ENCODE assay signal across 8 mouse cellular contexts in genomic region chr9:66123648-66124047, GRCm38 (mm10). TPM values are rescaled to one million over a fixed set of nuclear protein-coding genes. Genes with fewer than 3 reads are reported as not detected.
DNase-seq lines count a peak whose midpoint lies in the region; ATAC-seq lines count a peak whose summit lies in the region.

No protein-coding gene starts in this region.

- H3K4me3 ChIP-seq in liver, embryonic 11.5 days (ENCODE audit: low read depth, low read length), result peak overlapping the region; percentile 89
- H3K4me3 ChIP-seq in embryonic facial prominence, embryonic 11.5 days (ENCODE audit: low read depth, low read length), result peak overlapping the region; percentile 49
- peak overlapping the region; percentile 68 for H3K4me3 ChIP-seq in hindbrain, embryonic 16.5 days (ENCODE audit: low read length)
- peak overlapping the region; percentile 84 for H3K4me3 ChIP-seq in midbrain, embryonic 16.5 days (ENCODE audit: low read depth, low read length)

- no peaks in the 10 kb centered on the region for H3K9me3 ChIP-seq in liver, embryonic 11.5 days (ENCODE audit: control insufficient read depth, low read length)
- no peaks in the 10 kb centered on the region for H3K9me3 ChIP-seq in embryonic facial prominence, embryonic 11.5 days (replicated peaks; ENCODE audit: control insufficient read depth, low read length)
- H3K9me3 ChIP-seq in hindbrain, embryonic 16.5 days (ENCODE audit: control insufficient read depth, low read length), result no peaks in the 10 kb centered on the region
- H3K9me3 ChIP-seq in midbrain, embryonic 16.5 days (replicated peaks; ENCODE audit: control insufficient read depth, low read length, poor library complexity, severe bottlenecking), result no peaks in the 10 kb centered on the region

- H3K27ac ChIP-seq in liver, embryonic 11.5 days (ENCODE audit: low read depth, low read length), result peak overlapping the region; percentile 91; the same call in 1 of the 2 replicates
- H3K27ac ChIP-seq in embryonic facial prominence, embryonic 11.5 days (replicated peaks; ENCODE audit: low read depth, low read length), result no peak overlapping the region
- H3K27ac ChIP-seq in hindbrain, embryonic 16.5 days (ENCODE audit: low read depth, low read length), result no peak overlapping the region
- H3K27ac ChIP-seq in midbrain, embryonic 16.5 days (ENCODE audit: low read length), result peak overlapping the region; percentile 89

- H3K36me3 ChIP-seq in liver, embryonic 11.5 days (ENCODE audit: control insufficient read depth, insufficient read depth, low read length), result no peaks in the 10 kb centered on the region; the same call in 1 of the 2 replicates
- H3K36me3 ChIP-seq in embryonic facial prominence, embryonic 11.5 days (replicated peaks; ENCODE audit: control insufficient read depth, insufficient read depth, low read depth, low read length), result no peaks in the 10 kb centered on the region
- no peaks in the 10 kb centered on the region for H3K36me3 ChIP-seq in hindbrain, embryonic 16.5 days (ENCODE audit: control insufficient read depth, insufficient read depth, low read length)
- H3K36me3 ChIP-seq in midbrain, embryonic 16.5 days (ENCODE audit: control insufficient read depth, insufficient read depth, low read length), result no peaks in the 10 kb centered on the region

- ATAC-seq in liver, embryonic 11.5 days (replicated peaks; ENCODE audit: low FRiP score), result no peak
- ATAC-seq in embryonic facial prominence, embryonic 11.5 days (replicated peaks; ENCODE audit: insufficient number of reproducible peaks, low FRiP score, low TSS enrichment, low read depth), result no peak
- no peak for ATAC-seq in hindbrain, embryonic 16.5 days
- ATAC-seq in midbrain, embryonic 16.5 days, result no peak

- DNase-seq in liver, embryonic 11.5 days (ENCODE audit: low spot score), result no peak
- no peak for DNase-seq in liver
- no peak for DNase-seq in embryonic facial prominence, embryonic 11.5 days (ENCODE audit: low spot score)
- no peak for DNase-seq in left cerebral cortex, adult 9 months (ENCODE audit: low spot score in 2 of 2)
- no peak for DNase-seq in cerebellum, adult 11 months
- DNase-seq in urinary bladder, postnatal 10 days (ENCODE audit: low spot score), result no peak

- H3K9ac ChIP-seq in liver, embryonic 11.5 days (ENCODE audit: low read depth, low read length), result peak overlapping the region; percentile 89
- peak overlapping the region; percentile 59 for H3K9ac ChIP-seq in embryonic facial prominence, embryonic 11.5 days (replicated peaks; ENCODE audit: low read length)
- peak overlapping the region; percentile 81 for H3K9ac ChIP-seq in hindbrain, embryonic 16.5 days (ENCODE audit: low read depth, low read length)
- H3K9ac ChIP-seq in midbrain, embryonic 16.5 days (ENCODE audit: low read depth, low read length), result peak overlapping the region; percentile 92

- peaks cover 44% of the 10 kb centered on the region for H3K4me1 ChIP-seq in liver, embryonic 11.5 days (replicated peaks; ENCODE audit: control insufficient read depth, insufficient read depth, low read length)
- no peaks in the 10 kb centered on the region for H3K4me1 ChIP-seq in embryonic facial prominence, embryonic 11.5 days (ENCODE audit: control insufficient read depth, insufficient read depth, low read length)
- H3K4me1 ChIP-seq in hindbrain, embryonic 16.5 days (ENCODE audit: control insufficient read depth, insufficient read depth, low read depth, low read length), result peaks cover 26% of the 10 kb centered on the region
- H3K4me1 ChIP-seq in midbrain, embryonic 16.5 days (ENCODE audit: control insufficient read depth, insufficient read depth, low read length), result peaks cover 38% of the 10 kb centered on the region

- H3K4me2 ChIP-seq in liver, embryonic 11.5 days, result peak overlapping the region; percentile 95
- peak overlapping the region; percentile 51 for H3K4me2 ChIP-seq in embryonic facial prominence, embryonic 11.5 days (ENCODE audit: low read depth, low read length)
- H3K4me2 ChIP-seq in hindbrain, embryonic 16.5 days (ENCODE audit: low read length), result peak overlapping the region; percentile 76
- peak overlapping the region; percentile 65 for H3K4me2 ChIP-seq in midbrain, embryonic 16.5 days (ENCODE audit: low read length)

- H3K27me3 ChIP-seq in liver, embryonic 11.5 days (replicated peaks; ENCODE audit: control insufficient read depth, insufficient read depth, low read length), result no peaks in the 10 kb centered on the region
- H3K27me3 ChIP-seq in embryonic facial prominence, embryonic 11.5 days (ENCODE audit: control insufficient read depth, insufficient read depth, low read length), result no peaks in the 10 kb centered on the region
- no peaks in the 10 kb centered on the region for H3K27me3 ChIP-seq in hindbrain, embryonic 16.5 days (replicated peaks; ENCODE audit: control insufficient read depth, insufficient read depth, low read length)
- H3K27me3 ChIP-seq in midbrain, embryonic 16.5 days (ENCODE audit: control insufficient read depth, insufficient read depth, low read depth, low read length), result no peaks in the 10 kb centered on the region

- WGBS in liver, embryonic 11.5 days, result 8% methylated on average over 5 of the region's 5 CpGs
- WGBS in embryonic facial prominence, embryonic 11.5 days, result 17% methylated on average over 5 of the region's 5 CpGs
- 7% methylated on average over 5 of the region's 5 CpGs for WGBS in hindbrain, embryonic 16.5 days
- 13% methylated on average over 5 of the region's 5 CpGs for WGBS in midbrain, embryonic 16.5 days

RNA-seq across cellular contexts. Expression of gene Snx1, which starts 2.7 kb away (rescaled TPM):
- polyA plus RNA-seq in liver, embryonic 11.5 days (2014; fragmentation: Nextera tagmentation; extraction: Ambion mirVana), result 129 and 139 TPM in 2 replicates
- polyA plus RNA-seq in embryonic facial prominence, embryonic 11.5 days (2014; fragmentation: Nextera tagmentation; extraction: Ambion mirVana), result 144 and 148 TPM in 2 replicates
- 73.5 and 77.2 TPM in 2 replicates for polyA plus RNA-seq in hindbrain, embryonic 16.5 days (2015; fragmentation: Nextera tagmentation; extraction: Ambion mirVana)
- 68.0 and 78.3 TPM in 2 replicates for polyA plus RNA-seq in midbrain, embryonic 16.5 days (2015; fragmentation: Nextera tagmentation; extraction: Ambion mirVana)

RNA-seq across cellular contexts. Expression of gene Ciao2a, which starts 2.8 kb away (rescaled TPM):
- polyA plus RNA-seq in liver, embryonic 11.5 days (2014; fragmentation: Nextera tagmentation; extraction: Ambion mirVana), result 256 and 260 TPM in 2 replicates
- polyA plus RNA-seq in embryonic facial prominence, embryonic 11.5 days (2014; fragmentation: Nextera tagmentation; extraction: Ambion mirVana), result 184 and 206 TPM in 2 replicates
- 64.0 and 69.2 TPM in 2 replicates for polyA plus RNA-seq in hindbrain, embryonic 16.5 days (2015; fragmentation: Nextera tagmentation; extraction: Ambion mirVana)
- polyA plus RNA-seq in midbrain, embryonic 16.5 days (2015; fragmentation: Nextera tagmentation; extraction: Ambion mirVana), result 61.0 and 69.5 TPM in 2 replicates

RNA-seq across cellular contexts. Expression of gene Dapk2, which starts 34.4 kb away (rescaled TPM):
- polyA plus RNA-seq in liver, embryonic 11.5 days (2014; fragmentation: Nextera tagmentation; extraction: Ambion mirVana), result 5.9 and 6.1 TPM in 2 replicates
- 5.7 and 6.2 TPM in 2 replicates for polyA plus RNA-seq in embryonic facial prominence, embryonic 11.5 days (2014; fragmentation: Nextera tagmentation; extraction: Ambion mirVana)
- 0.79 and 0.94 TPM in 2 replicates for polyA plus RNA-seq in hindbrain, embryonic 16.5 days (2015; fragmentation: Nextera tagmentation; extraction: Ambion mirVana)
- polyA plus RNA-seq in midbrain, embryonic 16.5 days (2015; fragmentation: Nextera tagmentation; extraction: Ambion mirVana), result 0.90 and 1.0 TPM in 2 replicates

RNA-seq across cellular contexts. Expression of gene Snx22, which starts 54.1 kb away (rescaled TPM):
- 6.5 and 7.0 TPM in 2 replicates for polyA plus RNA-seq in liver, embryonic 11.5 days (2014; fragmentation: Nextera tagmentation; extraction: Ambion mirVana)
- polyA plus RNA-seq in embryonic facial prominence, embryonic 11.5 days (2014; fragmentation: Nextera tagmentation; extraction: Ambion mirVana), result 4.1 and 4.7 TPM in 2 replicates
- 12.9 and 14.7 TPM in 2 replicates for polyA plus RNA-seq in hindbrain, embryonic 16.5 days (2015; fragmentation: Nextera tagmentation; extraction: Ambion mirVana)
- 11.2 and 13.1 TPM in 2 replicates for polyA plus RNA-seq in midbrain, embryonic 16.5 days (2015; fragmentation: Nextera tagmentation; extraction: Ambion mirVana)

Comparison
In these comparisons a context has a peak if more than half of its experiments do, and no peak if none do; other contexts are left out.
1. H3K27ac ChIP-seq: peak in liver, embryonic 11.5 days (single experiment) and midbrain, embryonic 16.5 days (single experiment); none in embryonic facial prominence, embryonic 11.5 days (single experiment) and hindbrain, embryonic 16.5 days (single experiment).
2. Peak in every context shown above with its lines, with median percentiles within 50 percentile points of each other: H3K4me2 ChIP-seq, H3K4me3 ChIP-seq and H3K9ac ChIP-seq.